Mouse (Mus musculus) midbrain, embryonic 13.5 days (tissue): ENCODE measurements around the gene Lif. TPM values are rescaled to one million over a fixed set of nuclear protein-coding genes. Genes with fewer than 3 reads are reported as not detected.

Experiments
- ATAC-seq: fragments of 200-750 bp; cut with Nextera tagmentation; 2 replicates; pipeline ENCODE4 v1.8.0; 2017; ENCODE audit warnings: mild to moderate bottlenecking, moderate TSS enrichment, moderate library complexity
- H3K27ac ChIP-seq: fragments of 300-500 bp; sonication (generic); 2 replicates; pipeline ENCODE4 v1.5.1; 2015; ENCODE audit warnings: inconsistent platforms, mild to moderate bottlenecking, moderate library complexity
- H3K27me3 ChIP-seq: fragments of 300-500 bp; sonication (generic); 2 replicates; pipeline ENCODE4 v1.6.1; 2015; ENCODE audit warnings: mild to moderate bottlenecking, inconsistent platforms
- H3K36me3 ChIP-seq: fragments of 300-500 bp; sonication (generic); 2 replicates; pipeline ENCODE4 v1.6.1; 2015; ENCODE audit warnings: mild to moderate bottlenecking, inconsistent platforms
- H3K4me1 ChIP-seq: fragments of 300-500 bp; sonication (generic); replicated peaks from 2 replicates; pipeline ENCODE4 v1.6.1; 2015; ENCODE audit warnings: inconsistent platforms
- H3K4me2 ChIP-seq: fragments of 300-500 bp; sonication (generic); replicated peaks from 2 replicates; pipeline ENCODE4 v1.6.1; 2015; ENCODE audit warnings: moderate library complexity, mild to moderate bottlenecking, inconsistent platforms
- H3K4me3 ChIP-seq: fragments of 300-500 bp; sonication (generic); replicated peaks from 2 replicates; pipeline ENCODE4 v1.5.1; 2015; ENCODE audit warnings: mild to moderate bottlenecking, inconsistent platforms
- H3K9ac ChIP-seq: fragments of 300-500 bp; sonication (generic); replicated peaks from 2 replicates; pipeline ENCODE4 v1.6.1; 2015; ENCODE audit warnings: mild to moderate bottlenecking, inconsistent platforms
- H3K9me3 ChIP-seq: fragments of 300-500 bp; sonication (generic); 2 replicates; pipeline ENCODE4 v1.6.1; 2016; ENCODE audit warnings: mild to moderate bottlenecking, inconsistent platforms
- WGBS: fragments of 180-500 bp; shearing (Covaris S2); methylation state at CpG from one replicate; pipeline ENCODE4 v1.1.7; 2015; 5-methylcytosine and 5-hydroxymethylcytosine counted together
- polyA plus RNA-seq: library from polyadenylated mRNA; unstranded; fragments of >200 nt; fragmentation: Nextera tagmentation; extraction: Ambion mirVana; gene quantifications from 2 replicates; pipeline ENCODE4 v1.2.1, GENCODE M21; 2015

Lif gene
- polyA plus RNA-seq, 1 experiment from 2014 or later, result 0.19 TPM

- no peaks in the 10 kb centered on the region for H3K9me3 ChIP-seq
- ATAC-seq, result no peak
- WGBS, result 46% methylated on average over 4 of the region's 4 CpGs
- no peak overlapping the region for H3K4me3 ChIP-seq
- H3K4me2 ChIP-seq, result no peak overlapping the region
- no peak overlapping the region for H3K9ac ChIP-seq
- no peak overlapping the region for H3K27ac ChIP-seq
- H3K27me3 ChIP-seq, result no peaks in the 10 kb centered on the region
- H3K4me1 ChIP-seq, result no peaks in the 10 kb centered on the region
- H3K36me3 ChIP-seq, result no peaks in the 10 kb centered on the region
Measured at GRCm38 (mm10) chr11:4320876-4321275, 63.5 kb downstream of the Lif start.

Other genes starting within 250 kb of the Lif start
- not detected in 2 replicates for gene Sec14l4, start 226.1 kb upstream of the Lif start, polyA plus RNA-seq
- 0.26 TPM in 1 of 2 replicates, not detected in the other for gene Sec14l3, start 192.7 kb upstream of the Lif start, polyA plus RNA-seq
- gene Mtfp1, start 162.1 kb upstream of the Lif start, polyA plus RNA-seq, result 4.9 and 6.6 TPM in 2 replicates
- 2.3 and 3.2 TPM in 2 replicates for gene Sec14l2, start 134.1 kb upstream of the Lif start, polyA plus RNA-seq
- gene Rnf215, start 122.4 kb upstream of the Lif start, polyA plus RNA-seq, result 43.9 and 45.9 TPM in 2 replicates
- gene Ccdc157, start 97.3 kb upstream of the Lif start, polyA plus RNA-seq, result 6.8 and 8.1 TPM in 2 replicates
- 65.8 and 66.7 TPM in 2 replicates for gene Sf3a1, start 97.2 kb upstream of the Lif start, polyA plus RNA-seq
- 24.2 and 24.6 TPM in 2 replicates for gene Tbc1d10a, start 70.8 kb upstream of the Lif start, polyA plus RNA-seq
- gene Castor1, start 39.3 kb upstream of the Lif start, polyA plus RNA-seq, result 1.5 and 1.6 TPM in 2 replicates
- 0.12 TPM in 1 of 2 replicates, not detected in the other for gene Osm, start 21.1 kb upstream of the Lif start, polyA plus RNA-seq
- 0.10 TPM in 1 of 2 replicates, not detected in the other for gene Hormad2, start 183.5 kb downstream of the Lif start, polyA plus RNA-seq